Mouse (Mus musculus): ENCODE data around the gene Ttbk1.
"Not testable (repeated sequence)": the region's sequence is repeated elsewhere in the genome, so short reads cannot be mapped to it uniquely, and the experiment has no call there.

The Ttbk1 gene

GRCm38 (mm10) chr17:46487431-46487830, at the start of gene Ttbk1:
Gene Ttbk1, minus strand, starts transcription at chr17:46487675.
- DNase-seq: peak; percentile 72

- peak; percentile 81 for DNase-seq
These were observed 38.3 kb upstream of the Ttbk1 start for GRCm38 (mm10) chr17:46525579-46526307.

- no peak for DNase-seq
These were observed 37.6 kb upstream of the Ttbk1 start for GRCm38 (mm10) chr17:46525065-46525464.

- peak; percentile 29 for DNase-seq
These were observed 34.6 kb upstream of the Ttbk1 start for GRCm38 (mm10) chr17:46521963-46522668.

GRCm38 (mm10) chr17:46521174-46521573, 33.7 kb upstream of the Ttbk1 start:
- no peak for DNase-seq

GRCm38 (mm10) chr17:46520385-46520979, 33.0 kb upstream of the Ttbk1 start:
- peak; percentile 62 for DNase-seq

- DNase-seq: no peak
These were observed 32.5 kb upstream of the Ttbk1 start for GRCm38 (mm10) chr17:46519971-46520370.

GRCm38 (mm10) chr17:46513329-46513728, 25.9 kb upstream of the Ttbk1 start:
- peak; percentile 31 for DNase-seq

- peak; percentile 75 for DNase-seq
These were observed 23.7 kb upstream of the Ttbk1 start for GRCm38 (mm10) chr17:46511059-46511710.

- no peak for DNase-seq
These were observed 18.1 kb upstream of the Ttbk1 start for GRCm38 (mm10) chr17:46505617-46506016.

- DNase-seq: no peak
These were observed 16.6 kb upstream of the Ttbk1 start for GRCm38 (mm10) chr17:46503847-46504638.

GRCm38 (mm10) chr17:46502775-46503174, 15.3 kb upstream of the Ttbk1 start:
- no peak for DNase-seq

- DNase-seq: no peak
These were observed 10.5 kb upstream of the Ttbk1 start for GRCm38 (mm10) chr17:46497956-46498355.

- peak; percentile 95 for DNase-seq
These were observed 9.4 kb upstream of the Ttbk1 start, which contains the start of gene Dnph1 for GRCm38 (mm10) chr17:46496623-46497434. Gene Dnph1, plus strand, starts transcription at chr17:46496711.

- not testable (repeated sequence) for DNase-seq
These were observed 8.6 kb upstream of the Ttbk1 start for GRCm38 (mm10) chr17:46496081-46496480.

- DNase-seq: no peak
These were observed 8.0 kb upstream of the Ttbk1 start for GRCm38 (mm10) chr17:46495486-46495885.

GRCm38 (mm10) chr17:46486995-46487394, 480 bp downstream of the Ttbk1 start:
- peak; percentile 28 for DNase-seq

GRCm38 (mm10) chr17:46484461-46484875, 3.0 kb downstream of the Ttbk1 start:
- peak; percentile 58 for DNase-seq

GRCm38 (mm10) chr17:46484021-46484431, 3.4 kb downstream of the Ttbk1 start:
- DNase-seq: peak; percentile 53

- peak; percentile 84 for DNase-seq
These were observed 3.9 kb downstream of the Ttbk1 start for GRCm38 (mm10) chr17:46483561-46484001.

- no peak for DNase-seq
These were observed 10.2 kb downstream of the Ttbk1 start for GRCm38 (mm10) chr17:46477286-46477685.

Data from retina, postnatal 1 day (tissue).